Mouse (Mus musculus): ENCODE results near the gene Tbl3. TPM values are rescaled to one million over a fixed set of nuclear protein-coding genes. Genes with fewer than 3 reads are reported as not detected.

The Tbl3 gene
- polyA plus RNA-seq, 1 experiment from 2014 or later: 100 TPM

GRCm38 (mm10) chr17:24736330-24737051 is 29.0 kb upstream of the Tbl3 start, which contains the start of gene Msrb1:
Gene Msrb1, plus strand, starts transcription at chr17:24736642.
- 0 out of 2 replicates have a peak, but pooled peaks cover 5% of the 10 kb centered on the region for H3K36me3 ChIP-seq
- peak within 1 kb of the TSS; percentile 82 for H3K4me3 ChIP-seq
- no peaks in the 10 kb centered on the region for H3K9me3 ChIP-seq
- DNase-seq (ENCODE audit: low spot score): peak; percentile 99
- H3K27ac ChIP-seq: peak within 1 kb of the TSS; percentile 88
- peaks cover 41% of the 10 kb centered on the region for H3K4me1 ChIP-seq
- H3K27me3 ChIP-seq (ENCODE audit: insufficient read depth, poor library complexity, severe bottlenecking): no peaks in the 10 kb centered on the region
- 2% methylated on average over 29 of the region's 29 CpGs for WGBS

- DNase-seq (ENCODE audit: low spot score): no peak
- peak overlapping the region; percentile 88 for H3K27ac ChIP-seq
- no peaks in the 10 kb centered on the region for H3K9me3 ChIP-seq
- H3K4me1 ChIP-seq: peaks cover 41% of the 10 kb centered on the region
- H3K36me3 ChIP-seq: 0 out of 2 replicates have a peak, but pooled peaks cover 5% of the 10 kb centered on the region
- peak overlapping the region; percentile 82; the same call in 1 of the 2 replicates for H3K4me3 ChIP-seq
- 83% methylated on average over 7 of the region's 7 CpGs for WGBS
- no peaks in the 10 kb centered on the region for H3K27me3 ChIP-seq (ENCODE audit: insufficient read depth, poor library complexity, severe bottlenecking)
Measured at GRCm38 (mm10) chr17:24735446-24735845, 28.0 kb upstream of the Tbl3 start.

- no peaks in the 10 kb centered on the region for H3K36me3 ChIP-seq
- DNase-seq (ENCODE audit: low spot score): no peak
- no peak overlapping the region for H3K27ac ChIP-seq
- H3K4me3 ChIP-seq: no peak overlapping the region
- H3K27me3 ChIP-seq (ENCODE audit: insufficient read depth, poor library complexity, severe bottlenecking): no peaks in the 10 kb centered on the region
- peaks cover 41% of the 10 kb centered on the region for H3K4me1 ChIP-seq
- 72% methylated on average over 1 of the region's 1 CpGs for WGBS
- no peaks in the 10 kb centered on the region for H3K9me3 ChIP-seq
Measured at GRCm38 (mm10) chr17:24734513-24734912, 27.1 kb upstream of the Tbl3 start.

GRCm38 (mm10) chr17:24733434-24734050 is 26.1 kb upstream of the Tbl3 start:
- no peaks in the 10 kb centered on the region for H3K27me3 ChIP-seq (ENCODE audit: insufficient read depth, poor library complexity, severe bottlenecking)
- DNase-seq (ENCODE audit: low spot score): no peak
- 87% methylated on average over 21 of the region's 21 CpGs for WGBS
- no peak overlapping the region for H3K27ac ChIP-seq
- no peaks in the 10 kb centered on the region for H3K36me3 ChIP-seq
- no peaks in the 10 kb centered on the region for H3K9me3 ChIP-seq
- no peak overlapping the region for H3K4me3 ChIP-seq
- peaks cover 41% of the 10 kb centered on the region for H3K4me1 ChIP-seq

GRCm38 (mm10) chr17:24732233-24732935 is 24.9 kb upstream of the Tbl3 start:
- Histone ChIP-seq H3K4me3 (no peak overlapping the region), H3K4me1 (peaks cover 37% of the 10 kb centered on the region), H3K36me3 (no peaks in the 10 kb centered on the region), H3K9me3 (no peaks in the 10 kb centered on the region), H3K27me3 (ENCODE audit: insufficient read depth, poor library complexity, severe bottlenecking) (no peaks in the 10 kb centered on the region; the same call in 1 of the 2 replicates), H3K27ac (peak overlapping the region; percentile 80)
- DNase-seq (ENCODE audit: low spot score): no peak
- WGBS: 68% methylated on average over 12 of the region's 12 CpGs

DNA sequence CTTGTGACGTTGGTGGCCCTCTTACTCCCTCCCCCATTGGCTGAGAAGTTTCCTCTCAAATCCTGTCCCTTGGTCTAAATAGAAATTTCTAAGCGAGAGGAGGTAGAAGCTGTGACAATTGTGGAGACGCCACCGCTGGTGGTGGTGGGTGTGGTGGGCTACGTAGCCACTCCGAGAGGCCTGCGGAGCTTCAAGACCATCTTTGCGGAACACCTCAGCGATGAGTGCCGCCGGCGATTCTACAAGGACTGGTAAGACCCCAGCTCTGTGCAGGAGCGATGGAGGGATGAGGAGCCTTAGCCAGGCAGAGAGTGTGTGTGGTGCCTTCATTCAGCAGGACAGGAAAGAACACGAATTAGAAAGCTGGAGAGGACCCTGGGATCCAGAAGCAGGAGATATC is 23.3 kb upstream of the Tbl3 start:
- WGBS: 79% methylated on average over 14 of the region's 14 CpGs
- Histone ChIP-seq H3K27me3 (ENCODE audit: insufficient read depth, poor library complexity, severe bottlenecking) (no peaks in the 10 kb centered on the region; the same call in 1 of the 2 replicates), H3K4me3 (no peak overlapping the region), H3K4me1 (peaks cover 24% of the 10 kb centered on the region), H3K36me3 (no peaks in the 10 kb centered on the region), H3K9me3 (no peaks in the 10 kb centered on the region), H3K27ac (no peak overlapping the region)
- DNase-seq (ENCODE audit: low spot score): no peak

- peaks cover 18% of the 10 kb centered on the region for H3K4me1 ChIP-seq
- 79% methylated on average over 6 of the region's 6 CpGs for WGBS
- no peak overlapping the region for H3K27ac ChIP-seq
- no peak overlapping the region for H3K4me3 ChIP-seq
- no peaks in the 10 kb centered on the region for H3K36me3 ChIP-seq
- DNase-seq (ENCODE audit: low spot score): no peak
- H3K9me3 ChIP-seq: no peaks in the 10 kb centered on the region
- H3K27me3 ChIP-seq (ENCODE audit: insufficient read depth, poor library complexity, severe bottlenecking): no peaks in the 10 kb centered on the region; the same call in 1 of the 2 replicates
Measured at GRCm38 (mm10) chr17:24729067-24729466, 21.6 kb upstream of the Tbl3 start.

- Histone ChIP-seq H3K27ac (no peak overlapping the region), H3K27me3 (ENCODE audit: insufficient read depth, poor library complexity, severe bottlenecking) (no peaks in the 10 kb centered on the region; the same call in 1 of the 2 replicates), H3K9me3 (no peaks in the 10 kb centered on the region), H3K4me1 (peaks cover 18% of the 10 kb centered on the region), H3K36me3 (no peaks in the 10 kb centered on the region), H3K4me3 (no peak overlapping the region)
- DNase-seq (ENCODE audit: low spot score): no peak
- WGBS: 76% methylated on average over 17 of the region's 17 CpGs
Measured at GRCm38 (mm10) chr17:24728184-24728583, 20.7 kb upstream of the Tbl3 start.

GRCm38 (mm10) chr17:24727618-24728017 is 20.2 kb upstream of the Tbl3 start, which contains the start of gene Rpl3l:
Gene Rpl3l, plus strand, starts transcription at chr17:24727820.
- Histone ChIP-seq H3K36me3 (peaks cover under 1% of the 10 kb centered on the region; the same call in 1 of the 2 replicates), H3K27ac (no peak within 1 kb of the TSS), H3K27me3 (ENCODE audit: insufficient read depth, poor library complexity, severe bottlenecking) (no peaks in the 10 kb centered on the region; the same call in 1 of the 2 replicates), H3K4me3 (no peak within 1 kb of the TSS), H3K4me1 (peaks cover 19% of the 10 kb centered on the region), H3K9me3 (no peaks in the 10 kb centered on the region)
- DNase-seq (ENCODE audit: low spot score): no peak
- WGBS: 73% methylated on average over 2 of the region's 2 CpGs

- WGBS: 60% methylated on average over 3 of the region's 3 CpGs
Measured at GRCm38 (mm10) chr17:24725637-24726390, 18.4 kb upstream of the Tbl3 start.

GRCm38 (mm10) chr17:24724184-24724583 is 16.7 kb upstream of the Tbl3 start, which contains the start of gene Ndufb10:
Gene Ndufb10, minus strand, starts transcription at chr17:24724478.
- H3K27me3 ChIP-seq (ENCODE audit: insufficient read depth, poor library complexity, severe bottlenecking): no peaks in the 10 kb centered on the region; the same call in 1 of the 2 replicates
- peaks cover 25% of the 10 kb centered on the region for H3K4me1 ChIP-seq
- peak within 1 kb of the TSS; percentile 78 for H3K4me3 ChIP-seq
- peak within 1 kb of the TSS; percentile 87 for H3K27ac ChIP-seq
- peak; percentile 97 for DNase-seq (ENCODE audit: low spot score)
- peaks cover 18% of the 10 kb centered on the region for H3K36me3 ChIP-seq
- H3K9me3 ChIP-seq: no peaks in the 10 kb centered on the region
- under 1% methylated on average over 30 of the region's 30 CpGs for WGBS

More at GRCm38 (mm10) chr17:24725637-24726390, 18.4 kb upstream of the Tbl3 start:
- DNase-seq (ENCODE audit: low spot score): no peak
- peaks cover 25% of the 10 kb centered on the region for H3K4me1 ChIP-seq
- H3K27ac ChIP-seq: no peak overlapping the region
- H3K27me3 ChIP-seq (ENCODE audit: insufficient read depth, poor library complexity, severe bottlenecking): no peaks in the 10 kb centered on the region; the same call in 1 of the 2 replicates
- H3K4me3 ChIP-seq: no peak overlapping the region
- peaks cover 15% of the 10 kb centered on the region for H3K36me3 ChIP-seq
- no peaks in the 10 kb centered on the region for H3K9me3 ChIP-seq

DNA sequence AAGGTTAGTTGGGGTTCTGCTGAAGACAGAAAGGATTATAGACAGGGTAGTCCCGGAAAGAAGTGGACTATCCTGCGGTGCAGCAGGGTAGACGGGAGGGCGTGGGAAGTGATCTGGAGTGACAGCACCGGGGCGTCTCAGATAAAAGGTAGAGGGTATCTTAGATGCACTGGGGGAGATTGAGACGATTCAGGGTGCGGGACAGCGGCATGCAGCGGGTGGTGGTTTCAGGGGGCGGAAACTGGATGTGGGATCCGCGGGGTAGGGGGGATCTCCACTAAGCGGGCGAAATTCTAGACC is 16.4 kb upstream of the Tbl3 start:
- Histone ChIP-seq H3K36me3 (peaks cover 18% of the 10 kb centered on the region), H3K27me3 (ENCODE audit: insufficient read depth, poor library complexity, severe bottlenecking) (no peaks in the 10 kb centered on the region; the same call in 1 of the 2 replicates), H3K27ac (peak overlapping the region; percentile 87), H3K4me1 (peaks cover 28% of the 10 kb centered on the region), H3K4me3 (peak overlapping the region; percentile 78), H3K9me3 (no peaks in the 10 kb centered on the region)
- under 1% methylated on average over 15 of the region's 15 CpGs for WGBS
- DNase-seq (ENCODE audit: low spot score): no peak
